Mouse (Mus musculus): ENCODE results near the gene Slc6a6.

The Slc6a6 gene

DNA sequence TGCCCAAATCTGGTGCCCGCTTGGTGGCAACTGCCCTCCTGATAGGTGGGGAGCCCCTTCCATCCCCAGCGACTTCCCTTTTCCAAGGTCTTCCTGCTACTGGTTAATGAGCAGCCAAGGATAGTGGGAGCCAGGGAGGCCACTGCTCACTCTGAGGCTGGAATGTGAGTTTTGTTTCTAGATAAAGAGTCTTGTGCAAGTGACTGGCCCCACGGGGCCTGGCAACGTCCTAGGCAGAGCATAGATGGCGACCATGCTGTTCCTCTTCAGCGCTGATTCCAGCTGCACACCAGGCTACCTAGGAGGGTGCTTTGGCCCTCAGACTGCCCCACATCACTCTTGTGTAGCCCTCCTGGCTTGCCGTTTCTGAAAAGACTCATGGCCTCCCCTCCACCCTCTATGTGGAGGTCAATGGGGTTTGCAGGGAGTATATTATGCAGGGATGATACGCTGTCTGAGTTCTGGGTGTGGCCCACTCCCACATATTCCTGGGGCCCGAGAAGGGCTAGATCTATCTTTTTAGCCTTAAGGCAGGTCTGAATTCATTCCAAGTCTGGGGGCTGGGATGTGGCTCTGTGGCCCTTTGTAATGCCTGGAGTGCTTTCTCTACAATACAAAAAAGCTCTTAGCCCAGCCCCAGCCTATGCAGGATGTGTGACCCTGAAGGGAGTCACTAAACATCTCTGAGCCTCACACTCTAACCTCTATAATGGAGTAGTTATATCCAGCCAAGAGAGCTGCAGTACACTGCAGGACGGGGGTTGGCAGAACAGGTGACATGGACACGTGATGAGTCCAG lies 17.2 kb downstream of the Slc6a6 start:
- no peak for DNase-seq (ENCODE audit: low spot score)

DNA sequence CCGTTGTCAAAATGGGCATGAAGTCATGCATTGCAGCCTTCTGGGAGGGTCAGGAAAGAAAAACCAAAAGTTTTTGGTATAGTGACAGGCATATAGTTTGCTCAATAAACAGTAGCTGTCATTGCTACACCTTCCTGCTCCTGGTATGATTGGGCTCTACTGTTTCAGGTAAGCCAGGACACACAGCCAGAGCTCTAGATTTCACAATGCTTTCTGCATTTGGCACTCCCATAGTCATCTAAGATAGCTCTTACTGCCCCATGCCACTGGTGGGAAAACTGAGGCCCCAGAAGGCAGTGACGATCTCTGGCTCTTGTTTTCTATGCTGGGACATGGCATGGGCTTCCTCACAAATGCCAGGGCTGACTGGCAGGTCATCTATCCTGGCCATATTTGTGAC lies 19.6 kb downstream of the Slc6a6 start:
- no peak for DNase-seq (ENCODE audit: low spot score)

DNA sequence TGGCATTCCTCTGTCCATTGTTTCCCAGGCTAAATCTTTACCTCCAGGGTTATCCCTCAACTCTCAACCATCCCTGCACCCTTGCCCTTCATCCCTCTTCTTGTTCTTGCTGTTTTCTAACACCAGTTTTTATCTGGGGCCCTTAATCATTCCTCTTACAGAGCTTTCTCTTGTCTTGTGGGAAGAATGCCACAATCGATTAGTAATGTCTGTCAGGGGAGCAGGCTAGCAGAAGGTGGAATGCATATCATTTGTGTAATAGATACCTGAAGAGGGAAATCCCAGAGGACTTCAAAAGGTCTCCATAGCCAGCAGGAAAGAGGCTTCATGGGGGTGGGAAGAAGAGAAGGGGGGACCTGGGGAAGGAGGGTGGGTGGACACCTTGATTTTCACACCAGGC lies 20.6 kb downstream of the Slc6a6 start:
- no peak for DNase-seq (ENCODE audit: low spot score)

DNA sequence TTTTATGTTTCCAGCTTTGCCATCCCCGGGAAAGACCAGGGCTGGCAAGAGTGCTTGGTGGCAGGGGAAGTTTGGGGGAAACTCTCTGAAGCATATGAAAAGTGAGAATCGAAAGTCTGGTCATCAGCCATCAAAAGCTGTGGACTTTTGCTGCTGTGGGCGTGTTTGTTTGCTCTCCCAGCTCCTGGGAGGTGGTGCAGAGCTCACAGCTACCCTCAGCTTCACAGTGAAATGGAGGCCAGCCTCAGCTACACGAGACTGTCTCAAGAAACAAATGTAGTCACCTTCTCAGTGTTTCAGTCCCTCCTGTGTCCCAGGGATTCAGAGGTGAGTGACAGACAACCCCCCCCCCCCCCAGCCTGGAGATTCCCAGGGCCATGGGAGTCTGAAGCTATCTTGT lies 21.8 kb downstream of the Slc6a6 start:
- DNase-seq (ENCODE audit: low spot score): no peak

DNA sequence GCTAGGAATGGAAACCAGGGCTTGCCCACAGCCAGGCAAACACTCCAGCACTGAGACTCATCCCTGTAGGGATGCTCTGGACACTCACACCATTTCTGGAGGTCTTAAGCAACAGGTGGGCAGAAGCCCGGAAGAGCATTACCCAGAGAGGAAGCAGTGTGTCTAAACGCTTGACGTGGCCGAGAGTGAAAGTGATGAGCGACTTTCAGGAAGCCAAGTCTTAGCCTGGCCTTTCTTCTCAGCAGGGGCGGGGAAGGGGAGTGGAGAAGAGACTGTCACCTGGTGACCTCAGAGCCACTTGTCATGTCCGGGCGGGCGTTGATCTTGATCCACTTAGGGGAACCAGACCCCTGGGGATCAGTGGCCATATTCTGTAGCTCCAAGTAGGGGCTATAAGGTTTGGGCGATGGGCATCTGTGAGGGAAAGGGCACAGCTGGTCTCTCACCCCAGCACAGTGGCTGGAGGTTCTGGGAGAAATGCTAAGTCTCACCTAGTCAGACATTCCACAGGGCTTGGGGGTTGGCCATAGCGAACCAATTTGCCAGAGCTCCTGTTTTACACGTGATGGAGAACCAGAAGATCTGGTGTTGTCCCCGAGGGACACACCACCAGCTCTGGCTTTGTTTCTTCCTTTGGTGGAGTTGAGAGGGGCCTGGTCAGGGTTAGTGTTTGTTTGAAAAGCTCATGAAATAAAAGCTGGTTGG lies 22.4 kb downstream of the Slc6a6 start:
- DNase-seq (ENCODE audit: low spot score): no peak

DNA sequence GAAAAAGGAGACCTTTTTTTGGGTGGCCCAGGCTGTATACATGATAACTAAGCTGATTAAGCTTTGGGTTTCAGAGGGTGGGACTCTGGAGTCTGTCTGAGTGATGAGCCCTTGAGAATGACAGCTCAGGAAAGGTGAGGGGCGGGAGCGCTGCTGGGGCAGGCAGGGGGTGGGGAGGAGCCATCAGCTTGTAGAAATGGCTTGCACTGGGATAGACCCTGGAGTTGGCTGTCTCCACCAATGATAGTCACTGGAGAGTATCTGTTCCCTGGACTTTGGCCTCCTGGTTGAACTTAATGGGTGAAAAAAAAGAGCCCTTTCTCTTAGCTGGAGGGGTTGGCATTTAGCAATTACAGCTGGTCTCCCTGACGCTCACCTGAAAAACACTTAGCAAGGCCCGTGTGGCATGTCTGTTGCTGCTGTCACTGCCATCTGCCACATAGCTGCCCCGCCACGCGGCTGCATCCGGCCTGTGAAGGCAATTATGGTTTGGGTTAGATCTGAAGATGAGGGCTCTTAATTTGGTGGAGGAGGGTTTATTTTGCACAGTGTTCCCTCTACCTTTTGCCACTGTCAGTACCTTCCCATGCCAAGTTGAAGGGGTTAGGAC lies 23.5 kb downstream of the Slc6a6 start:
- DNase-seq (ENCODE audit: low spot score): no peak

DNA sequence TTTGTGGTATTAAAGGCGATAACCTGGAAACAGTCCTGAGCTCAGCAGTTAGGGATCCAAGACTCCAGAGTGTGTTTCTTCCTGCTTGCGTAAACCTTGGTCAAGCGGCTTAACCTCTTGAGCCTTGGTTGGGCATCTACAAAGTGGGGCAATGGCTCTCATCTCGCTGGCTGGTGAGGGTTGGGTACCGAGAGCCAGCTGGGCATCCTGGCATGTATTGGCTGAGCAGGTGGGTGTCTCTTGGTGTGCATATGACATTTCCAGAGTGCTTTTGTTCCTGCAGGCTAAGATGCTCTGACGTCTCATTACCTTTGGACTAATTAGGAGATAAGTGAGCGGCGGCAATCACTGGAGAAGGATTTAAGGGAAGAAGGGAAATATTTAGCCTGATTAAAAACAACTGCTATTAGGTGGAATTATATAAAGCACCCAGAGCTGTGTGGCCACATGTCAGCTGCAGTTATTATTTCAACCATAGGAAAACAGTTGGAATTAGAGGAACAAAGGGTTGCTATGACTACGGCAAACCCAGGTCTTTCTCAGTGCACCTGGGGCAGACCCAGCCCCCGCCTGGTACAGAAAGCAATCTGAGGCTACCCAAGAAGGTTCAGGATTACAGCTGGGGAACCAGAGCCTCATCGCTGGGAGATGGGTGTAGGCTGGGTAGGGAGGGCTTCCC lies 24.2 kb downstream of the Slc6a6 start:
- DNase-seq (ENCODE audit: low spot score): no peak

DNA sequence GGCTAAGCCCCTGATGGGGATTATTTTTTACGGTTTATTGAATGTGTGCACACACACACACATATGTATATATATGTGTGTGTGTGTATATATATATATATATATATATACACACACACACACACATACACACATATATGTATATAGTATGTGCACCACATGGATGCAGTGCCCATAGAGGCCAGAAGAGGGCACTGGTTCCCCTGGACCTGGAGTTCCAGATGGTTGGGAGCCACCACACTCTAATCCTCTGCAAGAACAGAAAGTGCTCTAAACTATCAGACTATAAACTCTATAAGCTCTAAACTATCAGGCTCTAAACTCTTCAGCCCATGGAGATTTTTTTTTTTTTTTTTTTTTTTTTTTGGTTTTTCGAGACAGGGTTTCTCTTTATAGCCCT lies 25.1 kb downstream of the Slc6a6 start:
- DNase-seq (ENCODE audit: low spot score): no peak

DNA sequence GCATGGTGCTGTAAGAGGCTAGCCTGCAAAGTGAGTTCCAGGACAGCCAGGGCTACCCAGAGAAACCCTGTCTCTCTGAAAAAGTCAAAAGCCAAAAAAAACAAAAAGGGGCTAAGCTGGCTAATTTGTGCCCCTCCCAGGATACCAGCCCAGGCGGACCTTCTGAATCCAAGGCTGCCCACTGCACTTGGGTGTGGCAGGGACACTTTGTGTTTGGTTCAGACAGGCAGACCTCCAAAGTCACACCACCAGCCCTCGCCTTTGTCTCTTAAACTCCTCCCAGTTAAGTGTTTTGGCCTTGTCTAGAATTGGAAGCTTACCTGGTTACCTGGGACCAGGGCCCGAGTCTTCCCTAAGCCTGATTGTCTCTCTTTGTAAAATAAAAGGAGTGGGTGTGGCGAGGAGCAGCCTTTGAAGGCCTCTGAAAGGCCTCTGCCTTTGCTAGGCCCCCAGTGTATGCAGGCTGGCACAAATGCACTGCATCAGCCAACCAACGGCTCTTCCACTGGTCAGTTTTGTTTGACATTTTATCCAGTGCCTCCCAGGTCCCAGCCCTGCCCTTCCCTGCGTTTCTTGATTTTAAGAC lies 26.6 kb downstream of the Slc6a6 start:
- no peak for DNase-seq (ENCODE audit: low spot score)

DNA sequence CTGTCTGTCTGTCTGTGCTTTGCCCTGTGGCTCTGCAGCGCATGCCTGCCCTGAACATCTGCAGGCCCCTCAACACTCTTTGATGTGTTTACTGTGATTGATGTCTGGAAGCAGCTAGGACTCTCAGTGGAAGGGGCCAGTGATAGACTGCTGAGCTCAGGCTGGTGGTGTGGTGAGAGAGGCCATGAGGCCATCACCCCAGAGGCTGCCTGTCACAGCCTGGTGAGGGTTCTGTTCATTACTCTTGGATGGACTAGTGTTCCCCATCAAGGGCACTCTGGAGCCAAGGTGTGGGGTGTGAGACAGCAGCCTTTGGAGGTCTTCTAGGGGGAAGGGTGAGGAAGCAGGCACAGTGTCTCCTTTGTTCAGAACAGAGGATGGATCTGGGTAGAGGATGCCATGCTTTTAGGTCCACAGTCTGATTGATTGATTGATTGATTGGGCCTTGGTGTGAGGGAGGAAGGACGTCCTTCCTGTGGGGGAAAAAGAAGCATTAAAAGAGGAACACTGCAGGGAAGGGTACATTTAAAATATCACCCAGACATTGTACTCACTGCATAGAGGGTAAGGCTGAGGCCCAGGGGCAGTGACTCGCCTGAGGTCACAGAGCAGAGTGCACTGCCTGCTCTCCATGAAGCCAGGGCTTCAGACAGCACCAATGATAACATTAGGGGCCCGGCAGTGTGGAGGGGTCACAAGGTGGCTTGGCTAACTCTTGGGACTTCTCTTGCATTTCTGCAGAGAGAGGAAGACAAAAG lies 28.4 kb downstream of the Slc6a6 start:
- DNase-seq (ENCODE audit: low spot score): no peak

DNA sequence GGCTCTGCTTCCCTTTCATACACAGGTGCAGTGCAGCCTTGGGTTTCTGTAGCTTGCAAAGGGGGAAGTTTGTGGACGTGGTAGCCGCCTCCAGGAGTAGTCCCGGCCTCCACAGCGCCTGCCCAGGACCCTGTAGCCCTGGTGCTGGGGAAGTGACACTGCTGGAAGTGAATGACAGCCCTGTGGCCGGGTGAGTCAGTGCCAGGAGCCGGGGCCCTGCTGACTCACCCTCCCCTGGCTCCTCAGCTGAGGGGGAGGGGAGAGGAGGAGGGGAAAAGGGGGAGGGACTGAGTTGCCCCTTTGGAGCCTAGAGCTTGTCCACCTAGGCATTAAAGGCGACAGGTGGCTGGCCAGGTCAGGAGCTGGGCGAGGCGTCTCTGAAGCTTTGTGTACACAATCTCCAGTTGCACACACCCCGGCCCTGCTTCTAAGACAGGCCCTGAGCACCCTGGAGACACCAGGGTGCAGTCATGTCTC lies 29.0 kb downstream of the Slc6a6 start:
- peak; percentile 49 for DNase-seq (ENCODE audit: low spot score)

DNA sequence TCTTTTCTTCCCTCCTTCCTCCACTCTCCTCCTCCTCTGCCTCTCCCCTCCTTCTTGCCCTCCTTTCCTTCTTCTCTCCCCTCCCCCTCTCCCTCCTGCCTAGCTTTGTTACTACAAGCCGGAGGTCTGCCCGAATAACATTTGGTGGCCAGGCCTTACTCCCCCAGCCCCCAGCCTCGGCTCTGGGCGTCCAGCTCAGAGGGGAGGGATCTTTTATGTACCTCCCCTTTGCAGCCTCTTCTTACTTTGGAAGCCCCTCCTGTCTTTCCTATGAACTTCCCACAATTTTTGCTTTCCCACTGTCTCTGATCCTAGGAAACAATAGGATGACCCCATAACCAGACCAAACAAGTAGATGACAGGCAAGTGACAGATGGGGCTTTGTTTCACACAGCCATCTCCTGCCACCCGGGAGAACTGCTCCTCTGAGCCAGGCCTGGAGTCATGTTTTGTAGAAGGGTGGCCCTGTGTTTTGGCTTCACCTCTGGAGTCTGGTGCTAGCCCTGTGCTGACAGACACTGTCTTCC lies 29.6 kb downstream of the Slc6a6 start:
- no peak for DNase-seq (ENCODE audit: low spot score)

DNA sequence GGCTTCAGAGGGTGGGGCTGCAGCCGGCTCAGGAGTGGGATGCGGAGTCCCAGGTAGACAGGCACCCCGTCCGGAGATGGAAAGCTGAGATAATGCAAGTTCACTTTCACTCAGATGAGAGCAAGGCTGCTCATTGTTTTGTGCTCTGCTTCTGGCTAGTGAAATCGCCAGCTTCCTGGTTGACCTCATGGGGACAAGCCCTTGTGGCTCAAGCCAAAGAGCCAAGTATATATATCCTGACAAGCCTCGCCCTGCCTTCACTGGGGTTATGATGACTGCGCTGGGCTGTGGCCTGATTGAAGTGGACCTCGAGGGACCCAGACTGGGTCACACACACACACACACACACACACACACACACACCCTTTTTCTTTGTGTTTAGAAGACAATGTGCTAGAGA lies 31.2 kb downstream of the Slc6a6 start:
- DNase-seq (ENCODE audit: low spot score): no peak

DNA sequence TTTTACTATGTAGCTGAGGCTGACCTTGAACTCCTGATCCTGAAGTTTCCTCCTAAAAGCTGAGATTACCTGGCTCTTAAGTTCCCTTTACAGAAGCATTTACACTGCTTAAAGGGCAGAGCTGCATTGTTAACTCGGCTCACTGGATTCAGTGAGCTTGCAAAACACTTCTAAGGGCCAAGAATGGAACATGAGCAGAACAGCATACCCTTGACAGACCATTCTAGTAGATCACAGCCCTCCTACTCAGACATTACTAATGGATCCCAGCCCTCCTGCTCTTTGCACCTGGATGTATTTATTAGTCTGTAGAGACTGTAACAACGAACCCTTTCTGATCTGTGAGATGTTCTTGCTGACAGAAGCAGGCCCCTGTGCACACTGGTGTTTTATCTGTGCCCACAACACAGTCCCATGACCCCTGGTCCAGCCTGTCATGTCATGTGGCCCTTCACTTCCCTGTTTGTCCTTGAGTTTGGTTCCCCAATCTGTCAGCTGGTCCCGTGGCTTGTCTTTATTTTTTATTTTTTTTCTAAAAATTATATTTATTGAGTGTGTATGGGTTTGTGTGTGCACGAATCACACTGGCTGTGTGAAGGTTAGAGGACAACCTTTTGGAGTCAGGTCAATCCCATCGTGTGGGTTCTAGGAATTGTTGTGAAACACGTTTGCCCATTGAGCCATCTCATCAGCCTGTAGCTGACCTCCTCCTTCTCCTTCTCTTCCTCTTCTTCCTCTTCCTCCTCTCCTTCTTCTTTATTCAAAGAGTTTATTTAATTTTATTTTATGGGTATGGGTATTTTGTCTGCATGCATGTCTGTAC lies 32.3 kb downstream of the Slc6a6 start:
- no peak for DNase-seq (ENCODE audit: low spot score)

DNA sequence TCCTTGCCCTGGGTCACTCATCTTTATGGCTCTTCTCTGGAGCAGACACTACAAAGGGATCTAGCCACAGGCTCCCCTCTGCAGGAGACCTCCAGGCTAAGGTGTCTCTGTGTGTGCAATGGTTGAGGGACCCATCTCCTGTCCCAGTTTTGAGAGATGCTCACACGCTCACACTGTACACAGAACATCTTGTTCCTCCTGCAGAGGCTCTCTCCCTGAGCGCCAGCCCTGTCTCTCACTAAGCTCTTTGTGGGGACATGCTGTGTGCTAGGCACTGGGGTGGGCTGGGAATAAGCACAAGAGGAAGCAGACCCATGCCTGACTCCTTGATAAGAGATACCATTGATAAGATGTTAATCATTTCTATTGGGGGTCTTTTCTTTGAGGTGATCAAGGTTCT lies 34.2 kb downstream of the Slc6a6 start:
- DNase-seq (ENCODE audit: low spot score): no peak

DNA sequence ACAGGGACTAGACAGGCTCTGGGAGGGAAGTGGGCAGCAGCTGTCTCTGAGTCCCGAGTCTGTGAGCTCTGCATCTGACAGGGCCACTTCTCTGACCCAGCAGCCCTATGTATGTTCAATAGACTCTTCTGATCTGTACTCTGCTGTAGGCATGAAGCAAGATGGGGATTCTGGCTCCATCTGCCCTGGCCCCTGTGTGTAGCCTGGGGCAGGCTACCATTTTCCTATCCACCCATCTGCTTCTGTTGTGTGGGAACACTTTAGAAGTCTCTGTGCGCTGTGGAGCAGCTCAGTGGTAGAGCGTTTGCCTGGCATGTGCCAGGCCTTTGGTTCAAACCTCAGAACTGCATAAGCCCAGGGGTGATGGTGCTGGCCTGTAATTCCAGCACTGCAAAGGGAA lies 34.8 kb downstream of the Slc6a6 start:
- DNase-seq (ENCODE audit: low spot score): no peak

DNA sequence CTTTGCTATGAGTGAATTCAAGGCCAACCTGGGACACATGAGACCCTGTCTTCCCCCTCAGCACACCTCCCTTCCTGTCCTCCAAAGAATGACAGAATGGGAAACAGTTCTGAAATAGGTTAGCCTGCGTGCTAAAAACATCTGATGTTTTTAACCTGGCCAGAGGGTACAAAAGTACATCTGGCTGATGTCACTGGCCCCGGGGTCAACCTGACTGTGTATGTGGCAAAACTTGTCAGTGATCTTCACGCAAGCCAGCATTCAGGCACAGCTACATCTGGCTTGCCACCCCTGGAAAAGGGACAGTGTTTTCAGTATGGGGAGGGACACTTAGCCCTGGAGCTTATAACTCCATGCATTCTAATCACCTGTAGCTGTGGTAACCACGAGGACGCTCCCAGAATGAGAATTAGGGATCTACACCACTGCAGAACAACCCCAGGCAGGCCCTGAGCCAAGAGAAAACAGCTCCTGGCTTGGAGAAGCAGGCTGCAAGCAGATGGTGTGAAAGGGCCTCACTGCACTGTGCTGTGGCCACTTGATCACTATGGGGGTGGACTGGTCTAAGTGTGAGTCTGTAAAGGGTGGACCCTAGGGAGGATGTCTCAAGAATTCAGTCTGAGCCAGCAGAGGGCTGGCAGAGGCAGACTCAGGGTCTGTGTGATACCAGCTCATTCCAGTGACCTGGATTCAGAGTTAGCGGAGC lies 35.3 kb downstream of the Slc6a6 start:
- DNase-seq (ENCODE audit: low spot score): no peak

DNA sequence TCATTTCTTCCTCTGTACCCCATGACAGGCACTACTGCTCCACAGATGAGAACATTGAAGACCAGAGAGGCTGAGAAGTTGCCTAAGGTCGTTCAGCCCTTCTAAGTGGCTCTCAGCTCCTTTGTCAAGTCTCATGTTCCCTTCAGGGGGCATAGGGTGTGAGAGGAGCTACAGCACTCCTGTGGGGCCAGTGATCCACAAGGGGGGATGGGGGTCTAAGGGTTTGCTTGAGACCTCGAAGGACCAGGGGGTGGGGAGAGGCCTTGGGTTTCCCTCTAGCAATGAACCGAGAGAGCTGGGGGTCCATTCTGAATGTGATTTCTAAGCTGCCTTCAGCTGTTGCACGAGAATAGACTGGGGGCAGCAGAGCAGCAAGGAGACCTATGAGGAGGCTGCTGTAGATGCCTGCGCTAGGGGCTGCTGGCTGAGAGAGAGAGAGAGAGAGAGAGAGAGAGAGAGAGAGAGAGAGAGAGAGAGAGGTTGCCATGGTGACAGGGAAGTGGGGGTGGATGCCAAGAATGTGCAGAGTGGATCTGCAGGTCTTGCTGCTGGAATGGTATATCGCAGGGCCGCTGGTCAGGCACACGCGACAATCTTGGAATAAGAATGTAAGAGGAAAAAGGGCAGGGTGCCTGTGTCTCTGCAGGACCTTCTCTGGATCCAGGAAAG lies 36.1 kb downstream of the Slc6a6 start:
- DNase-seq (ENCODE audit: low spot score): no peak

DNA sequence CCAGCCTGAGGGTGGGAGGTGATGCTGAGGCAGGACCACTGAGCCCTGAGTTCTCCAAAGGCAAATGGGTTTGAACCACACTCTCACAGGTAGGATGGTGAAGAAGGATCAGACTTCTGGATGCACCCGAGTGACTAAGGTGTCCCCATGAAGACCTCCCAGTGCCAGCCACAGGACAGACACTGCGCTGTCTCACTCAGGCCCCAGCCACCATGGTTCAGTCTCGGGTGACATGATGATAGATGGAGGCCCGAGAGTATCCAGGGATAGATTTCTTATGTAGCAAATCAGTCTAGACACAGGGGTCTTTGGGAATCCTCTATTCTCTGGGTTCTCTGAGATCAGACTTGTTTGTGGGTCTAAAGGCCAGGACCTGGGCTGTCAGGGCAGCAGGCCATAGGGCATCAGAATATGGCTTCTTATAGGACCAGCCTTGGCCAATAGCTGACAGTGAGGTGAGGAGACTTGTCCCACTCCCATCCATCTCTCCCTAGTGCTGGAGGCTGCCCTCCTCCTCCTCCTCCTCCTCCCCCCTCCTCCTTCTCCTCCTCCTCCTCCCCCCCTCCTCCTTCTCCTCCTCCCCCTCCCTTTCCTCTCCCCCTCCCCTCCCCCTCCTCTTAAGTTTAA lies 36.8 kb downstream of the Slc6a6 start:
- DNase-seq (ENCODE audit: low spot score): no peak

Data from urinary bladder, postnatal 25 days (tissue).